Mouse (Mus musculus) olfactory bulb, adult 2 months (tissue): Measurements from ENCODE around the gene Tmem86b. TPM values are rescaled to one million over a fixed set of nuclear protein-coding genes. Genes with fewer than 3 reads are reported as not detected.

ENCODE experiments used
- H3K27ac ChIP-seq: fragments of 200-500 bp; 2 replicates; pipeline ENCODE4 v1.5.1; 2012; ENCODE audit warnings: low read depth, low read length; ENCODE audit not compliant: insufficient read depth
- H3K4me1 ChIP-seq: fragments of 200-500 bp; 2 replicates; pipeline ENCODE4 v1.6.1; 2012; ENCODE audit warnings: low read length; ENCODE audit not compliant: control insufficient read depth, insufficient read depth
- H3K4me3 ChIP-seq: fragments of 200-500 bp; 2 replicates; pipeline ENCODE4 v1.5.1; 2012; ENCODE audit warnings: mild to moderate bottlenecking, low read depth, low read length, moderate library complexity; ENCODE audit not compliant: insufficient read depth
- CTCF ChIP-seq: fragments of 200-500 bp; IDR thresholded peaks from 2 replicates; pipeline ENCODE4 v1.5.1; 2012; ENCODE audit warnings: low read depth, mild to moderate bottlenecking, low read length, moderate library complexity; ENCODE audit not compliant: insufficient read depth
- POLR2A ChIP-seq: fragments of 200-500 bp; IDR thresholded peaks from 2 replicates; pipeline ENCODE4 v1.6.1; 2012; ENCODE audit warnings: mild to moderate bottlenecking, low read depth, low read length, moderate library complexity; ENCODE audit not compliant: insufficient read depth
- WGBS: fragments of 180-500 bp; shearing (Covaris S2); methylation state at CpG from one replicate; pipeline ENCODE4 v1.1.7; 2018; 5-methylcytosine and 5-hydroxymethylcytosine counted together
- polyA plus RNA-seq: library from polyadenylated mRNA; stranded (reverse); fragments of >200 nt; gene quantifications from 2 replicates; pipeline ENCODE4 v1.2.4, GENCODE M21; 2012; ENCODE audit warnings: low replicate concordance; ENCODE audit not compliant: missing spikeins, insufficient read depth, insufficient read length

Tmem86b gene
- not detected in 2 replicates for polyA plus RNA-seq

DNA sequence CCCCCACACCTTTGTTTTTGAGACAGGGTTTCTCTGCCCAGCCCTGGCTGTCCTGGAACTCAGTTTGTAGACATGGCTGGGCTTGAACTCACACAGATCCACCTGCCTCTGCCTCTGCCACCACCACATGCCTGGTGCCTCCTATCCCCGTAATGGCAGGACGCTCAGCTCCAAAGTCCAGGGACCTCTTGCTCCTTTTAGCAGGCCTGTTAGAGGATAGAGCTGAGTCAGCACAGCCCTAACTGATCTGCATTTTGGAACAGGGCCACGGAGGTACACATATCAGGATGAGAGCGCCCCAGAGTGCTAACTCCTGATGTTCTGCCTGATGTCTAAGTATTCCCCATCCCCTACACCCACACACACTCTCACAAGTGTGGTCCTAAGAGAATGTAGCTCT lies at the start of gene Tmem86b:
TSS of gene Tmem86b (minus strand) at position 392 of the 400 bp plus-strand sequence.
- WGBS, result 88% methylated on average over 4 of the region's 4 CpGs
- TF ChIP-seq CTCF (no peak), POLR2A (no peak)
- no peaks in the 10 kb centered on the region for H3K4me1 ChIP-seq
- no peak within 1 kb of the TSS for H3K27ac ChIP-seq
- H3K4me3 ChIP-seq, result no peak within 1 kb of the TSS

GRCm38 (mm10) chr7:4675200-4675599 lies 44.0 kb upstream of the Tmem86b start:
- Histone ChIP-seq H3K4me1 (no peaks in the 10 kb centered on the region), H3K27ac (no peak overlapping the region), H3K4me3 (no peak overlapping the region)
- no peak for TF ChIP-seq POLR2A
- TF ChIP-seq CTCF, result no peak
- 94% methylated on average over 7 of the region's 7 CpGs for WGBS

GRCm38 (mm10) chr7:4674114-4674731 lies 43.0 kb upstream of the Tmem86b start:
- WGBS, result 90% methylated on average over 12 of the region's 12 CpGs
- H3K27ac ChIP-seq, result no peak overlapping the region

DNA sequence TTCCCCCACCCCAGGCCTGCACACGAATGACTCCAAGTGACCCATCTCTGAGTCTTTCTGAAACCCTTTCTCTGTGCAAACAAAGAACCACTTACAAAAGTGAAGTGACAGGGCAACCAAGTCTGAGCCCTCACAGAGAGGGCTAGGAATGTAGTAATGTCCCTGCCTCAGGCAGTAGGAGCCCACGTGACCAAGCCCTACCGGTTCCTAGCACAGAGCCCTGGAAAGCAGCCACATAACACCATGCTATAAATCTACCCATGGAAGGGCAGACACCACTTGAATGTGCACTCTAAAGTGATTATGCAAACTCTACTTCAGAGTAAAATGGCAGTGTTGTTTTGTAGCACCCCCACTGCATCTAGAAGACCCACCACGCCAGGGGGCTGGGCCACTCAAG lies 40.7 kb upstream of the Tmem86b start:
- Histone ChIP-seq H3K27ac (no peak overlapping the region), H3K4me1 (no peaks in the 10 kb centered on the region), H3K4me3 (no peak overlapping the region)
- WGBS, result 65% methylated on average over 4 of the region's 4 CpGs
- TF ChIP-seq POLR2A (no peak), CTCF (no peak)

More at GRCm38 (mm10) chr7:4674114-4674731, 43.0 kb upstream of the Tmem86b start:
- H3K4me1 ChIP-seq, result no peaks in the 10 kb centered on the region
- TF ChIP-seq POLR2A (no peak), CTCF (no peak)
- no peak overlapping the region for H3K4me3 ChIP-seq

DNA sequence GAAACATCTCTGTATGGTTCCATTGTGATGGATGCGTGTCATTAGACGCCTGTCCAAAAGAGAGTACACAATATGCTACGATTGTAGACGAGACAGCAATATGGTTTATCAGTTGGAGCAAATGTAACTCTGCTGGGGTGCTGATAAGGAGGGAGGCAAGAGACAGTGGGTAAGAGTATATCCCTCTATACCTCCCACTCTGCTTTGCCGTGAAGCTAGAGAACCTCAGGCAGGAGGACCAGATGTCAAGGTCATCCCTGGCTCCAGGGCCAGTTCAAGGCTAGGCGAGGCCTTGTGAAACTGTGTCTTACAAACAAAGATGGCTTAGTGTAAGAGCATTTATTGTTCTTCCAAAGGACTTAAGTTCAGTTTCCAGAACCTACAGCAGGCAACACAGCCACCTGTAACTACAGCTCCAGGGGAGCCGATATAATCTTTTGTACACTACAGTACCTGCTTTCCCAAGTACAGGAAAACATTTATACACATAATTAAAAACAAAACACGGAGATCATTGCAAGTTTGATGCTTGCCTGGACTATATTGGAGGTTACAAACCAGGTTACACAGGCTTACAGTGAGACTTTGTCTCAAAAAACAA lies 39.5 kb upstream of the Tmem86b start:
- H3K27ac ChIP-seq, result no peak overlapping the region
- no peak overlapping the region for H3K4me3 ChIP-seq
- TF ChIP-seq CTCF (no peak), POLR2A (no peak)
- WGBS, result 91% methylated on average over 8 of the region's 8 CpGs
- no peaks in the 10 kb centered on the region for H3K4me1 ChIP-seq

GRCm38 (mm10) chr7:4669156-4669555 lies 37.9 kb upstream of the Tmem86b start:
- H3K4me1 ChIP-seq, result no peaks in the 10 kb centered on the region
- H3K4me3 ChIP-seq, result no peak overlapping the region
- TF ChIP-seq POLR2A (no peak), CTCF (no peak)
- H3K27ac ChIP-seq, result no peak overlapping the region
- WGBS, result 95% methylated on average over 9 of the region's 9 CpGs

DNA sequence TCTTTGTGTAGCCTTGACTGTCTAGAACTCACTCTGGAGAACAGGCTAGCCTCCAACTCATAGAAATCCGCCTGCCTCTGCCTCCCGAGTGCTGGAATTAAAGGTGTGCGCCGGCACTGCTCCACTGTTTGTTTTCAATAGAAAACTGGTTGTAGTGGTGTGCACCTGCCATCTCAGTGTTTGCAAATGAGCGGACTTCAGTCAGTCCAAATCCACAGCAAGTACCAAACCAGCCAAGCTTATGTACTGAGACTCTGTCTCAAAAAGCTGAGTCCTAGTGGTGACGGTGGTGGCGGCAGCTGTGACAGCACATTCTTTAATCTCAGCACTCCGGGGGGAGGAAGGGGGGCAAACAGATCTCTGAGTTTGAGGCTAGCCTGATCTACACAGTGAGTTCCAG lies 37.3 kb upstream of the Tmem86b start:
- Histone ChIP-seq H3K4me3 (no peak overlapping the region), H3K4me1 (no peaks in the 10 kb centered on the region), H3K27ac (no peak overlapping the region)
- 90% methylated on average over 8 of the region's 8 CpGs for WGBS
- no peak for TF ChIP-seq CTCF
- no peak for TF ChIP-seq POLR2A

DNA sequence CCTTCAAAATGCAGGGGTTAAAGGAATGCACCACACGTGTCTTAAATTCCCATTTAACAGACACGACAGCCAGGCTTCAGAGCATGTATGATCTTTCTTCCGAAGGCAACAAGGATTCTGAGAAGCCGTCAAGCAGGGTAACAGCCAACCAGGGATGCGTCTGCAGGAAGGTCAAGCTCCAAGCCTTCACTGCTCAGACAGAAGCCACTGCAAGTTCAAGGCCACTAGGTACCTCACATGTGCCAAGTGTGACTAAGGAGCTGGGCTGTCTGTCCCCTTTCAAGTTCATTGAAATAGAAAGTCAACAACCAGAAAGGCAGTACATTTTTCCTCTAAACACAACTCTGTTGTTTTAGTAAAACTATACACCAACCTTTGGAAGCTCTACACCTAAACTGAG lies 35.6 kb upstream of the Tmem86b start:
- no peak overlapping the region for H3K4me3 ChIP-seq
- 99% methylated on average over 5 of the region's 5 CpGs for WGBS
- no peak for TF ChIP-seq CTCF
- no peak for TF ChIP-seq POLR2A

DNA sequence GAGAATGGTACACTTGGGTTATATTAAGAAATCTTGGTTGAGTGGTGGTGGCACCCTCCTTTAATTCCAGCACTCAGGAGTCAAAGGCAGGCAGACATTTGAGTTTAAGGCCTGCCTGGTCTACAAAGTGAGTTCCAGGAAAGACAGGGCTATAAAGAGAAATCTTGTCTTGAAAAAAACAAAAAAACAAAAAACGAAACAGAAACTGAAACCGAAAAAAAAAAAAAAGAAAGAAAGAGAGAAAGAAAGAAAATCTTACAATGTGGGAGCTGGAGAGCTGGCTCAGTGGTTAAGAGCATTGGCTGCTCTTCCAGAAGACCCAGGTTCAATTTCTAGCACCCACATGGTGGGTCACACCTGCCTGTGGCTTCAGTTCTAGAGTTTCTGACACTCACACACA lies 32.5 kb upstream of the Tmem86b start:
- H3K27ac ChIP-seq, result no peak overlapping the region
- 87% methylated on average over 2 of the region's 2 CpGs for WGBS
- peaks cover 8% of the 10 kb centered on the region; the same call in 1 of the 2 replicates for H3K4me1 ChIP-seq
- no peak for TF ChIP-seq POLR2A
- no peak for TF ChIP-seq CTCF
- no peak overlapping the region for H3K4me3 ChIP-seq

More for the DNA sequence above, 35.6 kb upstream of the Tmem86b start:
- H3K27ac ChIP-seq, result no peak overlapping the region
- H3K4me1 ChIP-seq, result peaks cover 3% of the 10 kb centered on the region; the same call in 1 of the 2 replicates
